Mouse (Mus musculus) hindbrain, postnatal 0 days (tissue): ENCODE data around the gene Prkn. TPM values are rescaled to one million over a fixed set of nuclear protein-coding genes. Genes with fewer than 3 reads are reported as not detected.

ENCODE experiments used
- ATAC-seq: fragments of 200-750 bp; cut with Nextera tagmentation; 2 replicates; pipeline ENCODE4 v1.8.0; 2017; ENCODE audit warnings: mild to moderate bottlenecking, moderate TSS enrichment, moderate library complexity
- DNase-seq: peaks from one replicate; pipeline ENCODE4 v3.0.0-alpha.2; 2015; ENCODE audit warnings: low spot score
- H3K27ac ChIP-seq: fragments of 300-500 bp; sonication (generic); 2 replicates; pipeline ENCODE4 v1.5.1; 2014; ENCODE audit warnings: mild to moderate bottlenecking
- H3K27me3 ChIP-seq: fragments of 300-500 bp; sonication (generic); 2 replicates; pipeline ENCODE4 v1.6.1; 2014; ENCODE audit warnings: low read length, mixed read lengths; ENCODE audit not compliant: insufficient read depth
- H3K36me3 ChIP-seq: fragments of 300-500 bp; sonication (generic); 2 replicates; pipeline ENCODE4 v1.6.1; 2014; ENCODE audit warnings: low read length, mixed read lengths; ENCODE audit not compliant: insufficient read depth
- H3K4me1 ChIP-seq: fragments of 300-500 bp; sonication (generic); 2 replicates; pipeline ENCODE4 v1.6.1; 2014; ENCODE audit warnings: antibody characterized with exemption, low read length, mixed read lengths; ENCODE audit not compliant: insufficient read depth
- H3K4me2 ChIP-seq: fragments of 300-500 bp; sonication (generic); 2 replicates; pipeline ENCODE4 v1.6.1; 2014; ENCODE audit warnings: low read depth, mild to moderate bottlenecking, low read length, moderate library complexity, mixed read lengths
- H3K4me3 ChIP-seq: fragments of 300-500 bp; sonication (generic); 2 replicates; pipeline ENCODE4 v1.5.1; 2014; ENCODE audit warnings: low read length
- H3K9ac ChIP-seq: fragments of 300-500 bp; sonication (generic); replicated peaks from 2 replicates; pipeline ENCODE4 v1.6.1; 2014; ENCODE audit warnings: mild to moderate bottlenecking, low read length, moderate library complexity, mixed read lengths
- H3K9me3 ChIP-seq: fragments of 300-500 bp; sonication (generic); 2 replicates; pipeline ENCODE4 v1.6.1; 2016; ENCODE audit warnings: low read length, mixed read lengths
- CTCF ChIP-seq: IDR thresholded peaks from 2 replicates; pipeline ENCODE4 v1.5.1; 2016; ENCODE audit warnings: antibody characterized with exemption, control low read depth, low read depth
- WGBS: fragments of 180-500 bp; shearing (Covaris S2); extraction: QIAGEN DNeasy Blood & Tissue Kit; methylation state at CpG from one replicate; pipeline ENCODE4 v1.1.7; 2014; 5-methylcytosine and 5-hydroxymethylcytosine counted together
- polyA plus RNA-seq: library from polyadenylated mRNA; unstranded; fragments of >200 nt; fragmentation: Nextera tagmentation; extraction: Ambion mirVana; gene quantifications from 2 replicates; pipeline ENCODE4 v1.2.1, GENCODE M21; 2015
- total RNA-seq: library from RNA; depleted of rRNA; stranded (reverse); fragments of >200 nt; gene quantifications from 2 replicates; pipeline ENCODE4 v1.2.3, GENCODE M21; 2014

Prkn gene
- total and polyA plus RNA-seq, 2 experiments from 2014 or later, result 9.3 to 10.7 TPM

- H3K9ac ChIP-seq, result no peak overlapping the region
Observed at GRCm38 (mm10) chr17:11819506-11819905, 979.3 kb downstream of the Prkn start.

GRCm38 (mm10) chr17:11820757-11821156 is 980.6 kb downstream of the Prkn start:
- H3K9ac ChIP-seq, result no peak overlapping the region
- H3K4me3 ChIP-seq, result no peak overlapping the region
- ATAC-seq (no peak), DNase-seq (no peak)
- H3K36me3 ChIP-seq, result no peaks in the 10 kb centered on the region
- H3K4me2 ChIP-seq, result no peak overlapping the region
- TF ChIP-seq CTCF, result no peak
- no peaks in the 10 kb centered on the region for H3K27me3 ChIP-seq
- 83% methylated on average over 4 of the region's 4 CpGs for WGBS
- H3K4me1 ChIP-seq, result peaks cover 4% of the 10 kb centered on the region; the same call in 1 of the 2 replicates
- H3K27ac ChIP-seq, result no peak overlapping the region
- no peaks in the 10 kb centered on the region for H3K9me3 ChIP-seq

More at GRCm38 (mm10) chr17:11819506-11819905, 979.3 kb downstream of the Prkn start:
- TF ChIP-seq CTCF, result no peak
- no peak overlapping the region for H3K4me3 ChIP-seq
- DNase-seq (no peak), ATAC-seq (no peak)
- no peak overlapping the region for H3K4me2 ChIP-seq
- H3K9me3 ChIP-seq, result no peaks in the 10 kb centered on the region
- H3K27me3 ChIP-seq, result no peaks in the 10 kb centered on the region
- no peak overlapping the region for H3K27ac ChIP-seq
- H3K36me3 ChIP-seq, result no peaks in the 10 kb centered on the region
- 50% methylated on average over 8 of the region's 8 CpGs for WGBS
- peaks cover 4% of the 10 kb centered on the region; the same call in 1 of the 2 replicates for H3K4me1 ChIP-seq

- no peaks in the 10 kb centered on the region for H3K4me1 ChIP-seq
- H3K4me2 ChIP-seq, result no peak overlapping the region
- H3K27ac ChIP-seq, result no peak overlapping the region
- H3K4me3 ChIP-seq, result no peak overlapping the region
- DNase-seq (no peak), ATAC-seq (no peak)
- H3K9ac ChIP-seq, result no peak overlapping the region
- H3K27me3 ChIP-seq, result no peaks in the 10 kb centered on the region
- WGBS, result 76% methylated on average over 3 of the region's 3 CpGs
- H3K9me3 ChIP-seq, result no peaks in the 10 kb centered on the region
- no peaks in the 10 kb centered on the region for H3K36me3 ChIP-seq
- TF ChIP-seq CTCF, result no peak
Observed at GRCm38 (mm10) chr17:11829501-11829900, 989.3 kb downstream of the Prkn start.

DNA sequence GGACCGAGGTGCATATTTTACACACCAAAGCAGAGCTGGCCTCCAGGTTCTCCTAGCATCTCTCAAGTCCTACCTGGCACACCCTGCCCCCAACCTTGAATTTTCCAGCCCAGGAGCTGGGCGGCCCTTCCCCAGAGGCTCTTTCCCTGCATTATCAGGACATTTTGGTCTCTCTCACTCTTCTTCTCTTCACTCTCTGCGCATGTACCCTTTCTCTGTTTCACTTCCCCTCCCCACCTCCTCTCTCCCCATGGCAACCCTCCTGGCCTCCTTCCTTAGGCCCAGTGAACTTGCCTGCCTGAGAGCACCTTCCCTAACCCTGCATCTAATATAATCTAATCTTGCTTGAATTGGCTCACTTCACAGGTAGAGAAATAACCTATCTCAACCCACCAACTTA is 996.9 kb downstream of the Prkn start:
- Histone ChIP-seq H3K9ac (no peak overlapping the region), H3K27ac (no peak overlapping the region), H3K4me1 (no peaks in the 10 kb centered on the region), H3K36me3 (no peaks in the 10 kb centered on the region), H3K4me2 (no peak overlapping the region), H3K4me3 (no peak overlapping the region), H3K27me3 (no peaks in the 10 kb centered on the region), H3K9me3 (no peaks in the 10 kb centered on the region)
- 90% methylated on average over 3 of the region's 3 CpGs for WGBS
- TF ChIP-seq CTCF, result no peak
- DNase-seq (no peak), ATAC-seq (no peak)

GRCm38 (mm10) chr17:11844436-11844835 is 1004.3 kb downstream of the Prkn start:
- H3K4me1 ChIP-seq, result no peaks in the 10 kb centered on the region
- no peak overlapping the region for H3K9ac ChIP-seq
- H3K4me2 ChIP-seq, result no peak overlapping the region
- no peak overlapping the region for H3K27ac ChIP-seq
- ATAC-seq, result no peak
- H3K4me3 ChIP-seq, result no peak overlapping the region
- 91% methylated on average over 4 of the region's 4 CpGs for WGBS
- no peaks in the 10 kb centered on the region for H3K27me3 ChIP-seq
- no peak for DNase-seq
- no peaks in the 10 kb centered on the region for H3K36me3 ChIP-seq
- no peak for TF ChIP-seq CTCF
- no peaks in the 10 kb centered on the region for H3K9me3 ChIP-seq

DNA sequence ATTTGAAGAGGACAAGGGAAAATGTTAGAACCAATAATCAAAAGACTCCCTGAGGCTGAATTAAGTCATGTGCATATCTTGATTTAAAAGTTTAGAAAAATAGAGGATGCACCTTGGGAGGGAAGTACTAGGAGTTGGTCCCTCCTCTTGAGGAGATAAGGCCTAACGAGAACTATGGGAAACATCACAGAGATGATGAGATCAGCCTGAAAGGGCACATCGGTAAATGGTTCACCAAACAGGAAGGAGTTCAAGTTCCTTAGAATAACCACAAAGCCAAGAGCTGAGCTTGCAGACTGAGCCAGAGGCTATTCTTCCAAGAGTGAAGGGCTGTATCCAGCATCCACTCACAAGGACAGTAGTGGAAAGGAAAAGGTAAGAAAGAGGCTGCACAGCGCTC is 1004.8 kb downstream of the Prkn start:
- ATAC-seq (no peak), DNase-seq (no peak)
- Histone ChIP-seq H3K27ac (no peak overlapping the region), H3K4me3 (no peak overlapping the region), H3K4me2 (no peak overlapping the region), H3K36me3 (no peaks in the 10 kb centered on the region), H3K4me1 (no peaks in the 10 kb centered on the region), H3K9ac (no peak overlapping the region), H3K9me3 (no peaks in the 10 kb centered on the region), H3K27me3 (no peaks in the 10 kb centered on the region)
- TF ChIP-seq CTCF, result no peak
- WGBS, result 87% methylated on average over 3 of the region's 3 CpGs

DNA sequence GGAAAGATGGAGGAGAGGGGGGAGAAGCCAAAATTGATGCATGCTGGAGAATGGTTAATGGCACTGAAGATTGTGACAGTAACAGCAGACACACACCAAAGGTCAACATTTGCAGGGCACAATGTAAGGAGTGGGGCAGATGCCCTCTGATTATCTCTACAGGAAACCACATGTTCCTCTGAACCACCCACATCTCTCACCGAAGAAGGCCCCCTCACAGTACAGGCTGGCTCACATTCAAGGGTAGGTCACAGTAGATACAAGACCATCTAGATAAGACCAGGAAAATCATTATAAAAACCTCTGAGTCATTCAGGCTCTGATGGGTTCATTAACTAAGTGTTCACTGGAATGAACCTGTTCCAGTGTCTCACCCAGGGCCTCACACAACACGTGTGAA is 1005.3 kb downstream of the Prkn start:
- WGBS, result 61% methylated on average over 2 of the region's 2 CpGs
- H3K27ac ChIP-seq, result no peak overlapping the region
- DNase-seq (no peak), ATAC-seq (no peak)
- H3K9me3 ChIP-seq, result no peaks in the 10 kb centered on the region
- H3K4me3 ChIP-seq, result no peak overlapping the region
- no peak overlapping the region for H3K9ac ChIP-seq
- H3K4me1 ChIP-seq, result no peaks in the 10 kb centered on the region
- no peaks in the 10 kb centered on the region for H3K27me3 ChIP-seq
- no peak overlapping the region for H3K4me2 ChIP-seq
- no peak for TF ChIP-seq CTCF
- H3K36me3 ChIP-seq, result no peaks in the 10 kb centered on the region
